Mouse (Mus musculus) heart, embryonic 13.5 days (tissue): ENCODE results near the gene Smim17. TPM values are rescaled to one million over a fixed set of nuclear protein-coding genes. Genes with fewer than 3 reads are reported as not detected.

ENCODE experiments used
- ATAC-seq: fragments of 200-750 bp; cut with Nextera tagmentation; 2 replicates; pipeline ENCODE4 v1.8.0; 2017; ENCODE audit warnings: moderate TSS enrichment; ENCODE audit not compliant: insufficient number of reproducible peaks, low FRiP score, low TSS enrichment; ENCODE audit errors: extremely low read depth
- H3K27ac ChIP-seq: fragments of 300-500 bp; sonication (generic); replicated peaks from 2 replicates; pipeline ENCODE4 v1.5.1; 2015; ENCODE audit warnings: moderate library complexity, mild to moderate bottlenecking, inconsistent platforms
- H3K27me3 ChIP-seq: fragments of 300-500 bp; sonication (generic); replicated peaks from 2 replicates; pipeline ENCODE4 v1.6.1; 2015; ENCODE audit warnings: mild to moderate bottlenecking, inconsistent platforms
- H3K36me3 ChIP-seq: fragments of 300-500 bp; sonication (generic); 2 replicates; pipeline ENCODE4 v1.6.1; 2015; ENCODE audit warnings: mild to moderate bottlenecking, inconsistent platforms
- H3K4me1 ChIP-seq: fragments of 300-500 bp; sonication (generic); 2 replicates; pipeline ENCODE4 v1.6.1; 2015; ENCODE audit warnings: inconsistent platforms
- H3K4me2 ChIP-seq: fragments of 300-500 bp; sonication (generic); 2 replicates; pipeline ENCODE4 v1.6.1; 2015; ENCODE audit warnings: inconsistent platforms, mild to moderate bottlenecking, moderate library complexity
- H3K4me3 ChIP-seq: fragments of 300-500 bp; sonication (generic); 2 replicates; pipeline ENCODE4 v1.5.1; 2015; ENCODE audit warnings: moderate library complexity, mild to moderate bottlenecking, inconsistent platforms
- H3K9ac ChIP-seq: fragments of 300-500 bp; sonication (generic); 2 replicates; pipeline ENCODE4 v1.6.1; 2015; ENCODE audit warnings: inconsistent platforms, mild to moderate bottlenecking, moderate library complexity
- H3K9me3 ChIP-seq: fragments of 300-500 bp; sonication (generic); 2 replicates; pipeline ENCODE4 v1.6.1; 2016; ENCODE audit warnings: inconsistent platforms
- WGBS: fragments of 180-500 bp; shearing (Covaris S2); methylation state at CpG from one replicate; pipeline ENCODE4 v1.1.7; 2015; ENCODE audit warnings: mixed read lengths; 5-methylcytosine and 5-hydroxymethylcytosine counted together
- polyA plus RNA-seq: library from polyadenylated mRNA; unstranded; fragments of >200 nt; fragmentation: Nextera tagmentation; extraction: Ambion mirVana; gene quantifications from 2 replicates; pipeline ENCODE4 v1.2.1, GENCODE M21; 2015

The Smim17 gene
- polyA plus RNA-seq, 1 experiment from 2014 or later = not detected

- no peak overlapping the region for H3K9ac ChIP-seq
- H3K9me3 ChIP-seq = no peaks in the 10 kb centered on the region
- 0 out of 2 replicates have a peak, but pooled peaks cover 3% of the 10 kb centered on the region for H3K36me3 ChIP-seq
- H3K4me1 ChIP-seq = peaks cover 2% of the 10 kb centered on the region; the same call in 1 of the 2 replicates
- no peak for ATAC-seq
- no peak overlapping the region for H3K27ac ChIP-seq
- no peaks in the 10 kb centered on the region for H3K27me3 ChIP-seq
- no peak overlapping the region for H3K4me2 ChIP-seq
- no peak overlapping the region for H3K4me3 ChIP-seq
- WGBS = 72% methylated on average over 3 of the region's 3 CpGs
Observed at GRCm38 (mm10) chr7:6369460-6369859, 29.1 kb upstream of the Smim17 start.

GRCm38 (mm10) chr7:6372993-6373392 lies 25.5 kb upstream of the Smim17 start:
- no peak for ATAC-seq
- peaks cover 3% of the 10 kb centered on the region; the same call in 1 of the 2 replicates for H3K36me3 ChIP-seq

GRCm38 (mm10) chr7:6378441-6378840 lies 20.1 kb upstream of the Smim17 start:
- Histone ChIP-seq H3K4me1 (peaks cover 7% of the 10 kb centered on the region), H3K36me3 (peaks cover 5% of the 10 kb centered on the region), H3K4me3 (no peak overlapping the region), H3K27ac (no peak overlapping the region), H3K4me2 (no peak overlapping the region), H3K9me3 (no peaks in the 10 kb centered on the region), H3K27me3 (no peaks in the 10 kb centered on the region), H3K9ac (no peak overlapping the region)
- 80% methylated on average over 8 of the region's 8 CpGs for WGBS
- no peak for ATAC-seq

More at GRCm38 (mm10) chr7:6372993-6373392, 25.5 kb upstream of the Smim17 start:
- H3K27ac ChIP-seq = no peak overlapping the region
- H3K4me1 ChIP-seq = no peaks in the 10 kb centered on the region
- H3K9me3 ChIP-seq = no peaks in the 10 kb centered on the region
- no peak overlapping the region for H3K4me3 ChIP-seq
- H3K4me2 ChIP-seq = no peak overlapping the region
- 81% methylated on average over 3 of the region's 3 CpGs for WGBS
- H3K27me3 ChIP-seq = no peaks in the 10 kb centered on the region
- H3K9ac ChIP-seq = no peak overlapping the region

GRCm38 (mm10) chr7:6381431-6381830 lies 17.1 kb upstream of the Smim17 start:
- peaks cover 5% of the 10 kb centered on the region for H3K36me3 ChIP-seq
- ATAC-seq = no peak
- H3K27ac ChIP-seq = no peak overlapping the region
- H3K4me1 ChIP-seq = peaks cover 16% of the 10 kb centered on the region
- no peaks in the 10 kb centered on the region for H3K9me3 ChIP-seq
- no peaks in the 10 kb centered on the region for H3K27me3 ChIP-seq
- H3K4me2 ChIP-seq = no peak overlapping the region
- WGBS = 69% methylated on average over 2 of the region's 2 CpGs
- H3K9ac ChIP-seq = no peak overlapping the region
- no peak overlapping the region for H3K4me3 ChIP-seq

- no peaks in the 10 kb centered on the region for H3K27me3 ChIP-seq
- WGBS = 0% methylated on average over 28 of the region's 28 CpGs
- no peaks in the 10 kb centered on the region for H3K9me3 ChIP-seq
- peaks cover 16% of the 10 kb centered on the region for H3K4me1 ChIP-seq
- ATAC-seq = peak; percentile 97
- peak within 1 kb of the TSS; percentile 80 for H3K4me2 ChIP-seq
- H3K4me3 ChIP-seq = peak within 1 kb of the TSS; percentile 73
- H3K27ac ChIP-seq = peak within 1 kb of the TSS; percentile 40; the same call in 1 of the 2 replicates
- H3K9ac ChIP-seq = peak within 1 kb of the TSS; percentile 85
- H3K36me3 ChIP-seq = peaks cover 19% of the 10 kb centered on the region
Observed at GRCm38 (mm10) chr7:6383044-6383455, 15.5 kb upstream of the Smim17 start, which contains the start of gene Zfp28. Gene Zfp28 (plus strand): TSS chr7:6383295.

GRCm38 (mm10) chr7:6384011-6384410 lies 14.5 kb upstream of the Smim17 start:
- peak overlapping the region; percentile 73 for H3K4me3 ChIP-seq
- peak overlapping the region; percentile 80 for H3K4me2 ChIP-seq
- H3K36me3 ChIP-seq = peaks cover 21% of the 10 kb centered on the region
- ATAC-seq = no peak
- H3K9ac ChIP-seq = peak overlapping the region; percentile 85
- H3K4me1 ChIP-seq = peaks cover 16% of the 10 kb centered on the region
- H3K27ac ChIP-seq = no peak overlapping the region
- 55% methylated on average over 8 of the region's 8 CpGs for WGBS
- no peaks in the 10 kb centered on the region for H3K27me3 ChIP-seq
- H3K9me3 ChIP-seq = no peaks in the 10 kb centered on the region

- H3K27ac ChIP-seq = no peak overlapping the region
- H3K4me3 ChIP-seq = no peak overlapping the region
- no peaks in the 10 kb centered on the region for H3K9me3 ChIP-seq
- no peak for ATAC-seq
- H3K9ac ChIP-seq = no peak overlapping the region
- peaks cover 16% of the 10 kb centered on the region for H3K4me1 ChIP-seq
- no peaks in the 10 kb centered on the region for H3K27me3 ChIP-seq
- peaks cover 47% of the 10 kb centered on the region for H3K36me3 ChIP-seq
- WGBS = 83% methylated on average over 8 of the region's 8 CpGs
- no peak overlapping the region for H3K4me2 ChIP-seq
Observed at GRCm38 (mm10) chr7:6386995-6387394, 11.5 kb upstream of the Smim17 start.

GRCm38 (mm10) chr7:6388971-6389370 lies 9.5 kb upstream of the Smim17 start:
- H3K36me3 ChIP-seq = peaks cover 67% of the 10 kb centered on the region
- H3K27me3 ChIP-seq = no peaks in the 10 kb centered on the region
- no peak for ATAC-seq
- no peak overlapping the region for H3K4me2 ChIP-seq
- H3K4me1 ChIP-seq = peaks cover 5% of the 10 kb centered on the region
- no peak overlapping the region for H3K9ac ChIP-seq
- H3K27ac ChIP-seq = no peak overlapping the region
- H3K9me3 ChIP-seq = no peaks in the 10 kb centered on the region; the same call in 1 of the 2 replicates
- 82% methylated on average over 5 of the region's 5 CpGs for WGBS
- H3K4me3 ChIP-seq = no peak overlapping the region

GRCm38 (mm10) chr7:6389449-6389848 lies 9.1 kb upstream of the Smim17 start:
- Histone ChIP-seq H3K4me2 (no peak overlapping the region), H3K9ac (no peak overlapping the region), H3K4me1 (0 out of 2 replicates have a peak, but pooled peaks cover under 1% of the 10 kb centered on the region), H3K27me3 (no peaks in the 10 kb centered on the region), H3K36me3 (peaks cover 71% of the 10 kb centered on the region), H3K27ac (no peak overlapping the region), H3K4me3 (no peak overlapping the region), H3K9me3 (peaks cover under 1% of the 10 kb centered on the region; the same call in 1 of the 2 replicates)
- no peak for ATAC-seq
- WGBS = 57% methylated on average over 5 of the region's 5 CpGs

- ATAC-seq = peak; percentile 66; the same call in 1 of the 2 replicates
- Histone ChIP-seq H3K27me3 (peaks cover 6% of the 10 kb centered on the region), H3K36me3 (no peaks in the 10 kb centered on the region), H3K4me3 (no peak within 1 kb of the TSS), H3K9me3 (peaks cover 4% of the 10 kb centered on the region), H3K27ac (no peak within 1 kb of the TSS), H3K4me2 (no peak within 1 kb of the TSS), H3K9ac (no peak within 1 kb of the TSS), H3K4me1 (no peaks in the 10 kb centered on the region)
- 1% methylated on average over 17 of the region's 17 CpGs for WGBS
Observed at GRCm38 (mm10) chr7:6410043-6410442, 11.5 kb downstream of the Smim17 start, which contains the start of gene Gm20715. Gene Gm20715 (plus strand): TSS chr7:6410277.

- Histone ChIP-seq H3K4me2 (no peak overlapping the region), H3K4me1 (no peaks in the 10 kb centered on the region), H3K9me3 (peaks cover 4% of the 10 kb centered on the region), H3K27me3 (peaks cover 16% of the 10 kb centered on the region), H3K4me3 (no peak overlapping the region), H3K27ac (no peak overlapping the region), H3K36me3 (no peaks in the 10 kb centered on the region), H3K9ac (no peak overlapping the region)
- 7% methylated on average over 21 of the region's 22 CpGs for WGBS
- no peak for ATAC-seq
Observed at GRCm38 (mm10) chr7:6414626-6415441, 16.3 kb downstream of the Smim17 start.
